Mouse (Mus musculus): Measurements from ENCODE around the gene Gm49355.

Gm49355 gene

DNA sequence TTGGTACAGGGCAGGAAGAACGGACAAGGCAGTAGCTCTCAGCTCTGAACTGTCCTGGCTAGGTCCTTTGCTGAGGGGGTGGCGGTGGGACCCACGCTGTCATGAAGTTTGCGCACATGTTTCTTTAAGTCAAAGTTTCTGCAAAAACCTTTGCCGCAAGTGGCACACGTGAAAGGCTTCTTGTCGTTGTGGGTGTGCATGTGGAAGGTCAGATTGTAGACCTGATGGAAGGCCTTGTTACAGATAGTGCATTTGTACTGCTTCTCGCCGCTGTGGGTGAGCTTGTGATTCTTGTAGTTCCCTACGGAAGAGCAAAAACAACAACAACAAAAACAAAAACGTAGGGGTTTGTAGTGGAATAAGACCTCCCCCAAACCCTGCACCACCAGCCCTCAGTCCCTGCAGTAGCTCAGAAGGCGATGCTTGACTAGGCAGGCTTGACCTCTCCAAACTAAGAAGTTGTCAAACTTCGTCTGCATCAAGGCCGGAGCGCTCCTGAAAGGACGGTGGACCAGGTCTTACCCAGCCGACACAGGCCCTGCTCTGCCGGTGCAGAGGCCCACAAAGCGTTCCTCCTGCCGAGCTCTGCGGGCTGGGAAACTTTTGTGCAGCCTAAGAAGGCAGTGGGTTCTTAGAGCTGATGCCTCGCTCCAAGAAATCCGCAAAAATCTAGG lies 58.8 kb downstream of the Gm49355 start:
- no peak for DNase-seq (ENCODE audit: low spot score)

DNA sequence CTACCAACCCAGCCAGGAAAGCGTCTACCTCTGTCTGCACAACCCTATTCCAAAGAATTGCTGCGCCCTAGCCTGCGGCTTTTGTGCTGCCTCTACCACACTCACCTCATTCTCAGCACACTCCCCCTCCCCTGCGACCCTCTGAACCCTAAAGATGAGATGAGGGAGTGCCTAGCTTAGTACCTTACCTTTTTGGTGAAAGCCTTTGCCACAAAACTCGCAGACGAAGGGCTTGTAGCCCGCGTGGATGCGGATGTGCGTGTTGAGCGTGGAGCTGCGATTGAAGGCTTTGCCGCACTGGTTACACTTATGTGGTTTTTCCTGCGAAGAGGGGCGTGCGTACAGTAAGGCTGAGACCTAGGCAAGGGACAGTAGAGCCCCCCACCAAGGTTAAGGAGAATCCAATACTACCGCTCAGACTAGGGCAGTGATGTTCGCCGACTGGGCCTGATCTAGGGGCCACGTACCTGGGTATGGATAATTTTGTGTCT lies 59.7 kb downstream of the Gm49355 start:
- DNase-seq (ENCODE audit: low spot score): no peak

DNA sequence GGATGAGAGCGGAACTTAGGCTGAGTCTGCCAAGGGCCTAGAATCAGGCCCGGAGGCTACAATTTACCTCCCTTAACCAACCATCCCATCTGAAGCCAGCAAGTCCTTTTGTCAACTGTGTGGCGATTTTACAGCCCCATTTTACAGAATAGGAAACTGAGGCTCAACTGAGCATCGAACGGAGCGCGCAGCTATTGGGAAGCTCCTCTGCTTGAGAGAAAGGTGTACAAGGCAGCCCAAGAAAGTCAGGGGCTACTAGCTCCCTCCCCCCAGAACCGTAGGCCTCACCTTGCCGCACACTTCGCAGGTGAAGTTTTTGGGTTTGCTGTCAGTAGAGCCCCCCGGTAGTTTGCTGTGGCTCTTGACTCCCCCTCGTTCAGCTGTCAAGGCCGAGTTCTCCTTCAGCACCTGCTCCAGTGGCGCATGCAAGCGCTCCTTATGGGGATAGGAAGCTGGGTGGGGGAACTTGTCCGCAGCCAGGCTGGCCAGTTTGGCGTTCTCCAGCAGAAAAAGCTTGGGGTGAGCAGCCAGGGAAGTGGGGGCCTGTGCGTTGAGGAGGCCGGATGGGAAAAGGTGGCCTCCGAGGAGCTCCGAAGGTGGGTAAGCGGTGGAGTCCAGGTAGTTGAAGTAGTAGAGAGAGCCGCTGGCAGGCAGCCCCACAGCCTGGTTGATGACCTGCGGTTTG lies 60.4 kb downstream of the Gm49355 start:
- DNase-seq (ENCODE audit: low spot score): no peak

- DNase-seq (ENCODE audit: low spot score): no peak
These were observed 61.0 kb downstream of the Gm49355 start for GRCm38 (mm10) chr14:12344746-12345240.

- no peak for DNase-seq (ENCODE audit: low spot score)
These were observed 61.6 kb downstream of the Gm49355 start for GRCm38 (mm10) chr14:12345241-12345921.

GRCm38 (mm10) chr14:12346011-12346864 lies 62.5 kb downstream of the Gm49355 start:
- DNase-seq (ENCODE audit: low spot score): no peak

GRCm38 (mm10) chr14:12346865-12347600 lies 63.3 kb downstream of the Gm49355 start:
- DNase-seq (ENCODE audit: low spot score): no peak

DNA sequence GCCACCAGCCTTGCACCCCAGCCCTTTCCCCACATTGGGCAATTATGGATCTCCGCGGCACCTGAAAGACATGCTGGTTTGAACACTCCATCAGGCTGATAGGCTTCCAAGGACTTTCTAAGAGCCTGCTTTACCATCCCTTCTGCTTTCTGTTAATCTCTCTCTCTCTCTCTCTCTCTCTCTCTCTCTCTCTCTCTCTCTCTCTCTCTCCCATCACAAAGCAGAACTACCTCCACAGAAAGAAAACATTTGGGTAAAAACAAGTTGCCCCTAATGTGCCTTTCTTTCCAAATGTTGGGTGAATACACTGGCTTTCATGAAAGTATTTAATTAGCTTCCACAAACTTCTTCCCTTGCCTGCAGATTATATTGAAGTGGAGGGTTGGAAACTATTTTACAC lies 64.3 kb downstream of the Gm49355 start, which contains the start of gene Fezf2:
Gene Fezf2 (minus strand): TSS at position 101 of the 400 bp plus-strand sequence.
- DNase-seq (ENCODE audit: low spot score): no peak

GRCm38 (mm10) chr14:12349334-12350090 lies 65.7 kb downstream of the Gm49355 start:
- no peak for DNase-seq (ENCODE audit: low spot score)

DNA sequence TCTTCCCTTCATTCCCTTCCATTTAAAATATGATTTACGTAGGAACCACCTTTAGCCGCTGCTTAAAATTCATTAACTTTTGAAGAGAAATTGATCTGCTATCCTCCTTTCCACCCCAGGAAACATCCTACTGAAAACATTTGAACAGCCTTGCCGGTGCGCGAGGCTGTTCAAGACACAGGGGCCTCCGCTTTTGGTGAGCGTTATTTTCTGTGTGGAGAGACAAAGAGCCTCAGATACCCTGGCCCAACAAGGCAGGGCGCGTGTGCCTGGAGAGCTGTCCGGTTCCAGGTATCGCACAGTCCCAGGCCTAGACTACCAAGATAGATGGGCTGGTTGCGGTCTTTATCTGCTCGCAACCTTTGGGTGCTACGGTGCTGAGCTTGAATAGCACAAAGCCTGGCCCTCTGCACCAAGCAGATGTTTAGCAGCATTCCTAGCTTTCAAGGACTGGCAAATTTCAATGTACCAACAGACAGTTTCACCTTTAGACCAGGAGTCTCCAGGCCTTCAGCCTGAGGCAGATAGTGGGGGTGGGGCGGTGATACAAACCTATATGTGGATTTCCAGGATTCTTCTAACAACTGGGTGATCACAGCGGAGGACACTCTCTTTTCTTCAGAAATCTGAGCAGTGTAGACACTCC lies 66.6 kb downstream of the Gm49355 start:
- no peak for DNase-seq (ENCODE audit: low spot score)

Measured in ovary, postnatal 14 days (tissue).